Mouse (Mus musculus): ENCODE measurements around the gene Tars. TPM values are rescaled to one million over a fixed set of nuclear protein-coding genes. Genes with fewer than 3 reads are reported as not detected.
A peak's percentile ranks its signal among the peaks of the same experiment; 100 is the strongest.

Gene Tars
- polyA plus RNA-seq, 1 experiment from 2014 or later: 77.8 TPM

DNA sequence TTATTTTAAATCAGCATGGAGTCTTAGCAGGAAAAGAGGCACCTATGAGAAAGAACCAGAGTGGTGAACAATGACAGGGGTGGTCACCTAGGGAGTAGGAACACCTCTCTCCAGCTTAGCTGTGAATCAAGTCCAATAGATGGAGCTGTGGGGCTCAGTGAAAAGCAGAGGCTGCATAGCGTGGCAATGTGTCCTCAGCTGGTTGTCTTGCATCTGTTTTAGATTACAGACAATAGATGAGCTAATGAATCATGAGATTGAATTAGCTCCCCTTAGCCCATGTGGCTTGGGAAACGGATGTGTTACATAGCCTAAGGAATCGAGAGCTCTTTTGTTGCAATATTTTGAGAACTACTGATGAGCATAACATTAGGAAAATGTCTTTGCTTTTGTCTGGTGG, 43.6 kb downstream of the Tars start:
- Histone ChIP-seq H3K4me2 (replicated peaks) (no peak overlapping the region), H3K9me3 (no peaks in the 10 kb centered on the region), H3K4me1 (replicated peaks) (no peaks in the 10 kb centered on the region), H3K9ac (no peak overlapping the region), H3K4me3 (replicated peaks) (no peak overlapping the region), H3K36me3 (no peaks in the 10 kb centered on the region), H3K27ac (no peak overlapping the region), H3K27me3 (replicated peaks) (no peaks in the 10 kb centered on the region)
- ATAC-seq: peak; percentile 10; the same call in 1 of the 2 replicates
- 71% methylated on average over 3 of the region's 3 CpGs for WGBS

DNA sequence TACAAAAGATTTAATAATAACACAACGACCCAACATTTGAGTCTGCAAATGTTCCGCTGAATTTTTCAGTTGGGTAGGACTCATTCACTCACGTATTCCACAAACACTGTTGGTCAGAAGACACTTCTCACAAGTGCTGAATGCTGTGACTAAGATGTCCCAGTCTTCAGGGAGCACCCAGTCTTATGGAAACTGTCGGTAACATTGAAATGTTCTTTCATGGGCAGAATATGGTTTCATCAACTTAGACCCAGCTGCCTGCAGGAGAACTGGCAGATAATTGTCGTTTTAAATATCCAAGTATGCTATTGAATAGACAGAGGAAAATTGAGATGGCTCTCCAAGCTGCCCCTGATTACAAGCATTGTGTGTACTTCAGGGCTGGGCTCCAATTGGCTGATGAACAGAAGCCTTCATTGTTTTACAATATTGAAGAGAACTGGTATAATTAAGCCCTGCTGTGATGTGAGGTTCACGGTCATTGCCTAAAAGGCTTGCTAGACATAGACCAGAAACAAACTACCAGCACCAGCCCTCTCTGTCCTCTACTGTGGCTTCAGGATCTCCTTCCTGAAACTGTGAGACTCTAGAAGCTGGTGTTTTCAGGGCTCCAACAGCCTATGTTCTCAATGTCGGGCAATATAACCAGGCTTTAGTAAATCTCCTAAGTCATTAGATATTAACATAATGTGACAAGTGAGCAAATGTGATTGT, 59.8 kb downstream of the Tars start:
- no peaks in the 10 kb centered on the region for H3K36me3 ChIP-seq
- ATAC-seq: no peak
- 67% methylated on average over 7 of the region's 7 CpGs for WGBS
- no peaks in the 10 kb centered on the region for H3K4me1 ChIP-seq (replicated peaks)
- H3K27ac ChIP-seq: no peak overlapping the region
- H3K9ac ChIP-seq: no peak overlapping the region
- no peaks in the 10 kb centered on the region for H3K27me3 ChIP-seq (replicated peaks)
- H3K4me2 ChIP-seq (replicated peaks): no peak overlapping the region
- no peaks in the 10 kb centered on the region for H3K9me3 ChIP-seq
- no peak overlapping the region for H3K4me3 ChIP-seq (replicated peaks)

Measured in intestine, embryonic 15.5 days (tissue).